Mouse (Mus musculus) Muller cell, postnatal 12 days (primary cell): ENCODE measurements around the gene Rars.
"Not testable (repeated sequence)": the region's sequence is repeated elsewhere in the genome, so short reads cannot be mapped to it uniquely, and the experiment has no call there.

Experiments
- DNase-seq: peaks from one replicate; pipeline ENCODE4 v3.0.0-alpha.2; 2015; ENCODE audit errors: inconsistent ontology term

Rars gene

GRCm38 (mm10) chr11:35838345-35839338 lies 4.3 kb upstream of the Rars start:
- peak; percentile 95 for DNase-seq

GRCm38 (mm10) chr11:35837156-35838126 lies 3.1 kb upstream of the Rars start:
- DNase-seq, result peak; percentile 36

- DNase-seq, result no peak
Measured at GRCm38 (mm10) chr11:35833270-35833669, 1.0 kb downstream of the Rars start.

- DNase-seq, result no peak
Measured at GRCm38 (mm10) chr11:35832139-35832538, 2.2 kb downstream of the Rars start.

- no peak for DNase-seq
Measured at GRCm38 (mm10) chr11:35827714-35828113, 6.6 kb downstream of the Rars start.

- DNase-seq, result no peak
Measured at GRCm38 (mm10) chr11:35816316-35816715, 18.0 kb downstream of the Rars start.

GRCm38 (mm10) chr11:35811458-35811857 lies 22.8 kb downstream of the Rars start:
- DNase-seq, result no peak

GRCm38 (mm10) chr11:35801332-35801731 lies 33.0 kb downstream of the Rars start:
- DNase-seq, result no peak

GRCm38 (mm10) chr11:35798874-35799273 lies 35.4 kb downstream of the Rars start, which contains the start of gene Fbll1:
Gene Fbll1, minus strand, starts transcription at chr11:35798884.
- DNase-seq, result peak; percentile 71

GRCm38 (mm10) chr11:35798495-35798820 lies 35.8 kb downstream of the Rars start:
- peak; percentile 5 for DNase-seq

- DNase-seq, result no peak
Measured at GRCm38 (mm10) chr11:35797751-35798494, 36.4 kb downstream of the Rars start.

- DNase-seq, result not testable (repeated sequence)
Measured at GRCm38 (mm10) chr11:35792800-35793199, 41.5 kb downstream of the Rars start.

- no peak for DNase-seq
Measured at GRCm38 (mm10) chr11:35788443-35788842, 45.9 kb downstream of the Rars start.

- DNase-seq, result no peak
Measured at GRCm38 (mm10) chr11:35784537-35784936, 49.8 kb downstream of the Rars start.

- DNase-seq, result no peak
Measured at GRCm38 (mm10) chr11:35784002-35784401, 50.3 kb downstream of the Rars start.

- DNase-seq, result no peak
Measured at GRCm38 (mm10) chr11:35783038-35783437, 51.3 kb downstream of the Rars start.

- DNase-seq, result no peak
Measured at GRCm38 (mm10) chr11:35782444-35782843, 51.9 kb downstream of the Rars start.

GRCm38 (mm10) chr11:35780336-35780735 lies 54.0 kb downstream of the Rars start:
- no peak for DNase-seq

- no peak for DNase-seq
Measured at GRCm38 (mm10) chr11:35776452-35776851, 57.9 kb downstream of the Rars start.

- DNase-seq, result peak; percentile 46
Measured at GRCm38 (mm10) chr11:35775606-35776005, 58.7 kb downstream of the Rars start.

- DNase-seq, result no peak
Measured at GRCm38 (mm10) chr11:35770741-35771504, 63.4 kb downstream of the Rars start.
